Mouse (Mus musculus) heart, postnatal 36 days (tissue): ENCODE results near the gene Mup9. TPM values are rescaled to one million over a fixed set of nuclear protein-coding genes. Genes with fewer than 3 reads are reported as not detected.
"Not testable (repeated sequence)": the region's sequence is repeated elsewhere in the genome, so short reads cannot be mapped to it uniquely, and the experiment has no call there.

Experiments used
- DNase-seq, 2 experiments: peaks; one replicate each; pipeline ENCODE4 v3.0.0; 2021 to 2022
- intact Hi-C: fragments of 180-260 bp; cut with DNase I; formaldehyde crosslinking; loops from one replicate; pipeline ENCODE4 v1.15.1; 2025
- total RNA-seq, 2 experiments: library from RNA; stranded (reverse); gene quantifications; 2 replicates each; pipeline ENCODE4 v1.2.3; 2021

The Mup9 gene
- total RNA-seq = not detected

GRCm38 (mm10) chr4:60421852-60422251 lies at the start of gene Mup9:
Mup9 (minus strand) TSS chr4:60421952.
- DNase-seq, intact Hi-C loops: not testable (repeated sequence)

Other genes with a start within 250 kb of the Mup9 start
- not detected for gene Mup8, start 199.4 kb downstream of the Mup9 start, total RNA-seq
- not detected for gene Mup1, start 80.0 kb upstream of the Mup9 start, total RNA-seq
- under 1 TPM in 1 of 2 experiments, not detected in 1; 0.69 TPM for gene Mup10, start 160.2 kb upstream of the Mup9 start, total RNA-seq
- gene Mup11, start 240.5 kb upstream of the Mup9 start, total RNA-seq = not detected